Mouse (Mus musculus) layer of hippocampus, postnatal 14 days (tissue): ENCODE measurements around the gene Cfap73. TPM values are rescaled to one million over a fixed set of nuclear protein-coding genes. Genes with fewer than 3 reads are reported as not detected.

Experiments used
- DNase-seq, 2 experiments: peaks; one replicate each; pipeline ENCODE4 v3.0.0; 2021 to 2022; ENCODE audit warnings: low spot score in 2 of 2, mixed read lengths in 1 of 2
- total RNA-seq, 2 experiments: library from RNA; stranded (reverse); gene quantifications; 2 replicates each; pipeline ENCODE4 v1.2.3; 2021

Cfap73 gene
- total RNA-seq, 2 experiments from 2014 or later = 1.8 TPM; not detected in 1

- DNase-seq = peak in 1 of 2 experiments; percentile 45
These were observed 47.1 kb downstream of the Cfap73 start for GRCm38 (mm10) chr5:120586741-120587615.

GRCm38 (mm10) chr5:120584968-120585367 is 49.1 kb downstream of the Cfap73 start:
- DNase-seq = no peak

- DNase-seq = no peak
These were observed 50.5 kb downstream of the Cfap73 start for GRCm38 (mm10) chr5:120583511-120583910.

GRCm38 (mm10) chr5:120582002-120582401 is 52.0 kb downstream of the Cfap73 start:
- DNase-seq = no peak

- peak in 1 of 2 experiments; percentile 58 for DNase-seq
These were observed 54.0 kb downstream of the Cfap73 start for GRCm38 (mm10) chr5:120579898-120580626.

- DNase-seq = no peak
These were observed 54.7 kb downstream of the Cfap73 start for GRCm38 (mm10) chr5:120579211-120579897.

GRCm38 (mm10) chr5:120578504-120579081 is 55.4 kb downstream of the Cfap73 start:
- no peak for DNase-seq

Other genes starting within 250 kb of the Cfap73 start
- under 1 TPM; 0.32 to 0.41 TPM for gene Lhx5, start 202.5 kb downstream of the Cfap73 start, total RNA-seq
- 1 to 10 TPM; 7.1 to 8.7 TPM for gene Sdsl, start 161.4 kb downstream of the Cfap73 start, total RNA-seq
- not detected for gene Sds, start 157.7 kb downstream of the Cfap73 start, total RNA-seq
- gene Plbd2, start 130.6 kb downstream of the Cfap73 start, total RNA-seq = 10 to 100 TPM; 69.9 to 76.1 TPM
- gene Slc8b1, start 123.1 kb downstream of the Cfap73 start, total RNA-seq = 1 to 10 TPM; 7.9 to 8.4 TPM
- 10 to 100 TPM; 44.1 to 45.2 TPM for gene Tpcn1, start 45.6 kb downstream of the Cfap73 start, total RNA-seq
- gene Iqcd, start 45.2 kb downstream of the Cfap73 start, total RNA-seq = 1 to 10 TPM in 1 of 2 experiments, under 1 TPM in 1; 0.52 to 2.4 TPM
- gene Rita1, start 21.6 kb downstream of the Cfap73 start, total RNA-seq = 10 to 100 TPM; 24.8 to 26.8 TPM
- 10 to 100 TPM; 41.7 to 44.4 TPM for gene Ddx54, start 21.5 kb downstream of the Cfap73 start, total RNA-seq
- gene Rasal1, start 14.6 kb upstream of the Cfap73 start, total RNA-seq = 10 to 100 TPM; 82.3 to 92.4 TPM
- 10 to 100 TPM; 70.5 to 74.2 TPM for gene Dtx1, start 77.7 kb upstream of the Cfap73 start, total RNA-seq
- gene Oas2, start 115.6 kb upstream of the Cfap73 start, total RNA-seq = under 1 TPM; 0.12 to 0.16 TPM
- gene Oas3, start 143.4 kb upstream of the Cfap73 start, total RNA-seq = not detected
- gene Oas1e, start 161.3 kb upstream of the Cfap73 start, total RNA-seq = not detected
- gene Oas1c, start 178.3 kb upstream of the Cfap73 start, total RNA-seq = under 1 TPM; 0.41 to 0.69 TPM
- gene Oas1f, start 213.1 kb upstream of the Cfap73 start, total RNA-seq = not detected
- gene Oas1h, start 227.2 kb upstream of the Cfap73 start, total RNA-seq = not detected